Mouse (Mus musculus): ENCODE measurements around the gene Fktn.

DNA sequence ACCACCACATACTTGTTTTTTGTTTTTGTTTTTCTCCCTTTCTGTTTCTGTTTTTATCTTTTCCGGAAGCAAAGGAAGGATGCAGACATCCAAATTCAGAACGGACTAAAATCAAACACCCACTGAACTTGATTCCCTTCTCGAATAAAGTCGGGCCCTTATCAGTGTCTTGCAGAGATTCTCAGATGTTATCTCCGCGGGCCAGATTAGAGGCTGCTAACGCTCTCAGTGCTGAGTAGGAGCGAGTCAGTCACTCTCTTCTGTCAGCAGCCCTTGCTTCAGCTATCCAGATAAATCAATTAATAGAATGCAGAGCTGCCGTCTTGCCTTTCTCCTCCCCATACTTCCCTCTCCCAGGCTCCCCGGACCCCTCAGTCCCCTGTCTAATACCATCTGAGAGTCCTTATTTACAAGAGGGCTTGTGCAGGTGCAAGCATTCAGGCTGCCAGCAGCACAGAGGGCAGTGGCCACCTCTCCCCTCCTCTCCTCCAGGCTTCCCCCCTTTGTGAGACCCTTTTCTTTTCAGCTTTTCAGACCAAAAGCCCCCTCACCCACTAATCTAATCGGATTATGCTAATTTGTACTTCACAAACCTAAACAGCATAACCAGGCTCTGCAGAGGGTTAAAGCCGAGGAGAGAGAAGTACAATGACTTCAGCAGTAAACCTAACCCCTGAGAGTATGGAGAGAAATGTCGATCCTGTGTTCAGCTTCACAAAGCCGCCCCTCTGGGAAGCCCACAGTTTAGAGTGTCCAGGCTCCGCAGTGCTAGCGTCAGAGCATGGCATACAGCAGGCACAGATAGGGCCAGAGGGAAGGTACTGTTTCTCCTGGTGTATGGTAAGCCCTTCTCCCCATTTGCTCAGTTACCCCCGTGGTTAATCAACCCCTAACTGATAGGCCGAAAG, 83.3 kb downstream of the Fktn start:
- TF ChIP-seq POLR2A (IDR thresholded peaks at IDR 0.05; ENCODE audit: control insufficient read depth, extremely low read depth, insufficient read depth, low read length, poor library complexity) (no peak), CTCF (IDR thresholded peaks at IDR 0.05; ENCODE audit: borderline replicate concordance, control insufficient read depth, extremely low read depth, insufficient read depth, low read length, poor library complexity) (no peak)

Measured in thymus, adult 2 months (tissue).